Mouse (Mus musculus) lung, adult 2 months (tissue): Measurements from ENCODE around the gene Slc43a1.

Experiments used
- CTCF ChIP-seq: fragments of 200-500 bp; IDR thresholded peaks from 2 replicates; pipeline ENCODE4 v1.5.1; 2011; ENCODE audit warnings: mild to moderate bottlenecking, low read length, control low read depth; ENCODE audit not compliant: insufficient read depth
- POLR2A ChIP-seq: fragments of 200-500 bp; IDR thresholded peaks from 2 replicates; pipeline ENCODE4 v1.6.1; 2011; ENCODE audit warnings: low read depth, mild to moderate bottlenecking, control low read depth, low read length, borderline replicate concordance; ENCODE audit errors: extremely low read depth

- TF ChIP-seq CTCF (peak; percentile 63), POLR2A (no peak)
Measured at GRCm38 (mm10) chr2:84888657-84889315, 50.1 kb downstream of the Slc43a1 start.
